ENCODE assay signal across 22 mouse cellular contexts in the genomic region with DNA sequence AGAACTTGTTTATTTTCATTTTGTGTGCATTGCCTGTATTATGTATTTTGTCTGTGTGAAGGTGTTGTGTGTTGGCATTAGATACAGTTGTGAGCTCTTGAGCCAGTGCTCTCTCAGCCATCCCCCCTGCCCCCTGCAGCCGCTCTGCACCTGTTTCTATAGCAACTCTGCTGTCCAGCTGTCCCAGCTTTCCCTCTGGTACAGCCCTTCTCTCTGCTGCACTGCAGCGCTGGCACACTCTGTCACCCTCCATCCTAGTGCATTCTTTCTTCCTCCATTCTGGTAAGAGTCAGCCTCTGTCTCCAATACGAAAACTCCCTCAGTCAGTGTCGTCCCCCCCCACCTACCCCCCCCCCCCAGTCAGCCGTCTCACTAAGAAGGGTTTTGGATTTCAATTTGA. TPM values are rescaled to one million over a fixed set of nuclear protein-coding genes. Genes with fewer than 3 reads are reported as not detected.
DNase-seq lines count a peak whose midpoint lies in the region; ATAC-seq lines count a peak whose summit lies in the region.
"Had no signal": no experiment of that assay in that cellular context is flagged by ENCODE, and none has a peak within 500 bp of the region (broad histone marks: within the 10 kb centered on the region; RNA-seq: fewer than 3 reads in every experiment).

No protein-coding gene starts in this region.

- no peaks in the 10 kb centered on the region for H3K27me3 ChIP-seq in hindbrain, embryonic 13.5 days
- H3K27me3 ChIP-seq in hindbrain, embryonic 10.5 days (ENCODE audit: insufficient read depth, poor library complexity, severe bottlenecking), result no peaks in the 10 kb centered on the region
- no peaks in the 10 kb centered on the region for H3K27me3 ChIP-seq in hindbrain, embryonic 14.5 days (ENCODE audit: control insufficient read depth, insufficient read depth, low read length)
- H3K27me3 ChIP-seq in midbrain, embryonic 16.5 days (ENCODE audit: control insufficient read depth, insufficient read depth, low read depth, low read length), result no peaks in the 10 kb centered on the region
- H3K27me3 ChIP-seq: embryonic facial prominence, embryonic 12.5 days had no signal

- no peak for ATAC-seq in hindbrain, embryonic 13.5 days (ENCODE audit: low FRiP score)
- ATAC-seq in hindbrain, embryonic 14.5 days (ENCODE audit: low FRiP score), result peak; percentile 64; the same call in 1 of the 2 replicates
- peak; percentile 79; the same call in 1 of the 2 replicates for ATAC-seq in midbrain, embryonic 16.5 days
- ATAC-seq: CD4-positive, CD25-positive, alpha-beta regulatory T cell, adult 4 months had no signal

- WGBS in hindbrain, embryonic 13.5 days, result 19% methylated on average over 5 of the region's 5 CpGs
- 21% methylated on average over 5 of the region's 5 CpGs for WGBS in hindbrain, embryonic 10.5 days
- WGBS in hindbrain, embryonic 14.5 days, result 21% methylated on average over 5 of the region's 5 CpGs
- 12% methylated on average over 5 of the region's 5 CpGs for WGBS in midbrain, embryonic 16.5 days

- H3K4me1 ChIP-seq in hindbrain, embryonic 13.5 days (replicated peaks), result peaks cover 6% of the 10 kb centered on the region; the same call in 1 of the 2 replicates
- peaks cover 4% of the 10 kb centered on the region; the same call in 1 of the 2 replicates for H3K4me1 ChIP-seq in hindbrain, embryonic 10.5 days (replicated peaks)
- H3K4me1 ChIP-seq in hindbrain, embryonic 14.5 days (replicated peaks; ENCODE audit: control insufficient read depth, insufficient read depth, low read length), result no peaks in the 10 kb centered on the region
- no peaks in the 10 kb centered on the region for H3K4me1 ChIP-seq in midbrain, embryonic 16.5 days (ENCODE audit: control insufficient read depth, insufficient read depth, low read length)
- H3K4me1 ChIP-seq: embryonic facial prominence, embryonic 12.5 days; heart, embryonic 10.5 days; kidney, embryonic 15.5 days had no signal

- peak; percentile 39 to 60 for DNase-seq in cerebellum, postnatal 10 days
- DNase-seq in cerebellum, postnatal 4 days (ENCODE audit: low spot score in 2 of 2), result no peak
- DNase-seq in hindbrain, embryonic 10.5 days (ENCODE audit: low spot score), result no peak
- DNase-seq in hindbrain, embryonic 14.5 days (ENCODE audit: low spot score), result no peak
- no peak for DNase-seq in testis, postnatal 10 days (ENCODE audit: low spot score)
- no peak for DNase-seq in right cerebral cortex, postnatal 36 days (ENCODE audit: low spot score in 2 of 2)
- DNase-seq: cerebellum, adult 9-11 months; gastrocnemius, postnatal 14 days; heart, postnatal 10 days; liver; lung, adult 18-20 months; right cerebral cortex, postnatal 4 days; thymus, postnatal 4 days had no signal

- H3K4me3 ChIP-seq in hindbrain, embryonic 13.5 days, result no peak overlapping the region
- H3K4me3 ChIP-seq in hindbrain, embryonic 10.5 days, result no peak overlapping the region
- H3K4me3 ChIP-seq in hindbrain, embryonic 14.5 days (replicated peaks; ENCODE audit: low read length), result no peak overlapping the region
- no peak overlapping the region for H3K4me3 ChIP-seq in midbrain, embryonic 16.5 days (ENCODE audit: low read depth, low read length)
- H3K4me3 ChIP-seq: embryonic facial prominence, embryonic 12.5 days; heart, embryonic 10.5 days; kidney, embryonic 15.5 days had no signal

- no peak overlapping the region for H3K4me2 ChIP-seq in hindbrain, embryonic 13.5 days
- no peak overlapping the region for H3K4me2 ChIP-seq in hindbrain, embryonic 14.5 days (replicated peaks)
- H3K4me2 ChIP-seq in midbrain, embryonic 16.5 days (ENCODE audit: low read length), result no peak overlapping the region
- H3K4me2 ChIP-seq: embryonic facial prominence, embryonic 12.5 days; kidney, embryonic 15.5 days had no signal

- no peaks in the 10 kb centered on the region for H3K9me3 ChIP-seq in hindbrain, embryonic 13.5 days
- H3K9me3 ChIP-seq in hindbrain, embryonic 10.5 days, result 0 out of 2 replicates have a peak, but pooled peaks cover 4% of the 10 kb centered on the region
- no peaks in the 10 kb centered on the region for H3K9me3 ChIP-seq in hindbrain, embryonic 14.5 days (ENCODE audit: control insufficient read depth, low read length)
- H3K9me3 ChIP-seq in midbrain, embryonic 16.5 days (replicated peaks; ENCODE audit: control insufficient read depth, low read length, poor library complexity, severe bottlenecking), result no peaks in the 10 kb centered on the region
- H3K9me3 ChIP-seq: embryonic facial prominence, embryonic 12.5 days; G1E; heart, embryonic 10.5 days; kidney, embryonic 15.5 days had no signal

- H3K36me3 ChIP-seq in hindbrain, embryonic 13.5 days, result no peaks in the 10 kb centered on the region
- no peaks in the 10 kb centered on the region for H3K36me3 ChIP-seq in hindbrain, embryonic 10.5 days
- H3K36me3 ChIP-seq in hindbrain, embryonic 14.5 days (replicated peaks; ENCODE audit: control insufficient read depth, insufficient read depth), result no peaks in the 10 kb centered on the region
- H3K36me3 ChIP-seq in midbrain, embryonic 16.5 days (ENCODE audit: control insufficient read depth, insufficient read depth, low read length), result no peaks in the 10 kb centered on the region
- H3K36me3 ChIP-seq: embryonic facial prominence, embryonic 12.5 days; G1E; heart, embryonic 10.5 days; kidney, embryonic 15.5 days had no signal

- H3K27ac ChIP-seq in hindbrain, embryonic 13.5 days, result no peak overlapping the region
- H3K27ac ChIP-seq in hindbrain, embryonic 10.5 days, result no peak overlapping the region
- H3K27ac ChIP-seq in hindbrain, embryonic 14.5 days, result no peak overlapping the region
- no peak overlapping the region for H3K27ac ChIP-seq in midbrain, embryonic 16.5 days (ENCODE audit: low read length)
- H3K27ac ChIP-seq: embryonic facial prominence, embryonic 12.5 days; heart, embryonic 10.5 days; kidney, embryonic 15.5 days had no signal

- peak overlapping the region; percentile 53 for H3K9ac ChIP-seq in hindbrain, embryonic 13.5 days
- H3K9ac ChIP-seq in hindbrain, embryonic 14.5 days, result no peak overlapping the region
- H3K9ac ChIP-seq in midbrain, embryonic 16.5 days (ENCODE audit: low read depth, low read length), result no peak overlapping the region
- H3K9ac ChIP-seq: embryonic facial prominence, embryonic 12.5 days; kidney, embryonic 15.5 days had no signal

RNA-seq across cellular contexts. Expression of a gene that starts 15.4 kb away (rescaled TPM):
- polyA plus RNA-seq in hindbrain, embryonic 13.5 days (2015; fragmentation: Nextera tagmentation; extraction: Ambion mirVana), result 20.1 and 22.9 TPM in 2 replicates
- 10.8 and 12.0 TPM in 2 replicates for polyA plus RNA-seq in hindbrain, embryonic 10.5 days (2016; fragmentation: Nextera tagmentation; extraction: Ambion mirVana)
- polyA plus RNA-seq in hindbrain, embryonic 14.5 days (2014; fragmentation: Nextera tagmentation; extraction: Ambion mirVana), result 27.7 and 31.0 TPM in 2 replicates
- polyA plus RNA-seq in midbrain, embryonic 16.5 days (2015; fragmentation: Nextera tagmentation; extraction: Ambion mirVana), result 39.1 and 44.4 TPM in 2 replicates
- polyA plus RNA-seq: G1E had no signal

RNA-seq across cellular contexts. Expression of a gene that starts 30.6 kb away (rescaled TPM):
- 30.6 and 31.3 TPM in 2 replicates for polyA plus RNA-seq in hindbrain, embryonic 13.5 days (2015; fragmentation: Nextera tagmentation; extraction: Ambion mirVana)
- polyA plus RNA-seq in hindbrain, embryonic 10.5 days (2016; fragmentation: Nextera tagmentation; extraction: Ambion mirVana), result 14.1 and 15.8 TPM in 2 replicates
- 30.8 and 31.5 TPM in 2 replicates for polyA plus RNA-seq in hindbrain, embryonic 14.5 days (2014; fragmentation: Nextera tagmentation; extraction: Ambion mirVana)
- 32.6 and 33.9 TPM in 2 replicates for polyA plus RNA-seq in midbrain, embryonic 16.5 days (2015; fragmentation: Nextera tagmentation; extraction: Ambion mirVana)

RNA-seq across cellular contexts. Expression of a gene that starts 46.5 kb away (rescaled TPM):
- 28.9 and 33.3 TPM in 2 replicates for polyA plus RNA-seq in hindbrain, embryonic 13.5 days (2015; fragmentation: Nextera tagmentation; extraction: Ambion mirVana)
- 26.7 and 26.9 TPM in 2 replicates for polyA plus RNA-seq in hindbrain, embryonic 10.5 days (2016; fragmentation: Nextera tagmentation; extraction: Ambion mirVana)
- polyA plus RNA-seq in hindbrain, embryonic 14.5 days (2014; fragmentation: Nextera tagmentation; extraction: Ambion mirVana), result 26.9 and 27.7 TPM in 2 replicates
- polyA plus RNA-seq in midbrain, embryonic 16.5 days (2015; fragmentation: Nextera tagmentation; extraction: Ambion mirVana), result 30.1 and 30.6 TPM in 2 replicates

RNA-seq across cellular contexts. Expression of a gene that starts 53.2 kb away (rescaled TPM):
- polyA plus RNA-seq in hindbrain, embryonic 13.5 days (2015; fragmentation: Nextera tagmentation; extraction: Ambion mirVana), result not detected in 2 replicates
- polyA plus RNA-seq in hindbrain, embryonic 10.5 days (2016; fragmentation: Nextera tagmentation; extraction: Ambion mirVana), result not detected in 2 replicates
- not detected in 2 replicates for polyA plus RNA-seq in hindbrain, embryonic 14.5 days (2014; fragmentation: Nextera tagmentation; extraction: Ambion mirVana)
- not detected in 2 replicates for polyA plus RNA-seq in midbrain, embryonic 16.5 days (2015; fragmentation: Nextera tagmentation; extraction: Ambion mirVana)
- polyA plus RNA-seq: CD4-positive, CD25-positive, alpha-beta regulatory T cell, adult 4 months; embryonic facial prominence, embryonic 12.5 days; G1E; heart, embryonic 10.5 days; intestine, embryonic 14.5 days; kidney, embryonic 15.5 days; large intestine, adult 2 months had no signal

Comparison
In these comparisons a context has a peak if more than half of its experiments do, and no peak if none do; other contexts are left out.
1. DNase-seq: peak in cerebellum, postnatal 10 days (2 of 2); none in cerebellum, postnatal 4 days (0 of 2), hindbrain, embryonic 10.5 days (single experiment), hindbrain, embryonic 14.5 days (single experiment), testis, postnatal 10 days (single experiment) and right cerebral cortex, postnatal 36 days (0 of 2).